Mouse (Mus musculus): Measurements from ENCODE around the gene Chsy1.

GRCm38 (mm10) chr7:66170802-66171505, 61.6 kb downstream of the Chsy1 start:
- TF ChIP-seq EP300 (IDR thresholded peaks at IDR 0.05; ENCODE audit: low read depth) (no peak), CTCF (IDR thresholded peaks at IDR 0.05; ENCODE audit: low read depth) (no peak)

Data from liver, embryonic 14.5 days (tissue).